Mouse (Mus musculus) lung, embryonic 16.5 days (tissue): ENCODE measurements around the gene Coq4. TPM values are rescaled to one million over a fixed set of nuclear protein-coding genes. Genes with fewer than 3 reads are reported as not detected.

Experiments
- microRNA-seq: library from miRNA; unstranded; fragments of <30 nt; microRNA quantifications from one replicate; pipeline ENCODE4, GENCODE M21; 2016
- polyA plus RNA-seq: library from polyadenylated mRNA; unstranded; fragments of >200 nt; fragmentation: Nextera tagmentation; extraction: Ambion mirVana; gene quantifications from 2 replicates; pipeline ENCODE4 v1.2.1, GENCODE M21; 2015

The Coq4 gene
- polyA plus RNA-seq, 1 experiment from 2014 or later = 28.3 TPM

Small RNA genes lying within 50 kb of the gene (microRNA-seq; reads per million reads assigned to microRNA genes)
- gene Mir219a-2 (not detected), gene Mir219b (not detected)

Other genes starting within 250 kb of the Coq4 start
- gene Rapgef1, start 167.8 kb upstream of the Coq4 start, polyA plus RNA-seq = 10.7 and 12.2 TPM in 2 replicates
- gene Gm13420, start 35.8 kb upstream of the Coq4 start, polyA plus RNA-seq = 0.45 and 1.9 TPM in 2 replicates
- not detected in 2 replicates for gene Gm13547, start 28.2 kb upstream of the Coq4 start, polyA plus RNA-seq
- gene Trub2, start 1.0 kb downstream of the Coq4 start, polyA plus RNA-seq = 33.9 and 38.3 TPM in 2 replicates
- gene Slc27a4, start 15.1 kb downstream of the Coq4 start, polyA plus RNA-seq = 11.7 and 13.3 TPM in 2 replicates
- gene Urm1, start 32.6 kb downstream of the Coq4 start, polyA plus RNA-seq = 24.8 and 31.0 TPM in 2 replicates
- gene Cercam, start 81.7 kb downstream of the Coq4 start, polyA plus RNA-seq = 14.8 and 17.6 TPM in 2 replicates
- gene Odf2, start 101.7 kb downstream of the Coq4 start, polyA plus RNA-seq = 60.8 and 62.3 TPM in 2 replicates
- gene Gle1, start 147.9 kb downstream of the Coq4 start, polyA plus RNA-seq = 70.4 and 70.9 TPM in 2 replicates
- 98.4 and 109 TPM in 2 replicates for gene Sptan1, start 178.1 kb downstream of the Coq4 start, polyA plus RNA-seq